36 mouse cellular contexts compared by ENCODE assay signal in the genomic region with DNA sequence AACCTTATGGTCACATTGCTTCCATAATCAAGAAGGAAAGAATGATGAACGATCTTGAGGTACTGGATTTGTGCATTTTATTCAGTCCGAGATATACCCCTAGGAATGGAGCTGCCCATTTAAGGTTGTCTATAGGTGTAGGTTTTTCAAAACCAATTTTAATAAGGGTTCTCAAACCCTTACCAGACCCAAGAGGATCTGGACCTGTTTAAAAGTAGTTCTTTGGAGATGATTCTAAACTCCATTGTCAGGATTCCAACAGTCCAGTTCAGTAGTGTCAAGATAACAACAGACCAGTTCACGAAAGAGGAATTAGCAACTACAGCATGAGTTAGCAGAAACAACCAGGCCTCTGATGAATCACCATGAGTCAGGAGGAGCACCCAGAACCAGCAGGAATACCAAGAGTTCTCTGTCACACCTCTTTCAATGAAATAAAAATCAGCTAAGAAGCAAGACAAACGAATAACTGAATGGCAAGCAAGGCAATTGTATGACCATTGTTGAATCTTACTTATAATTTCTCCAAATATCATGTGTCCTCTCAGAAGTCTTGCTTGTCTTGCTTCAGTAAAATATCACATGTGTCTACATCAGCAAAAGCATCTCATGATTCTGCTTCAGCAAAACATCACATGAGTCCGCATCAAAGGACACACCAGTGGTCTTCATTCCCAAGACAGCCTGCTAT. TPM values are rescaled to one million over a fixed set of nuclear protein-coding genes. Genes with fewer than 3 reads are reported as not detected.
"Had no signal": no experiment of that assay in that cellular context is flagged by ENCODE, and none has a peak within 500 bp of the region (broad histone marks: within the 10 kb centered on the region; RNA-seq: fewer than 3 reads in every experiment).

No protein-coding gene starts in this region.

RNA-seq across cellular contexts. Expression of gene Prl2c3, which starts 14.0 kb away (rescaled TPM):
- total RNA-seq: gastrocnemius, adult 2 months; gastrocnemius, postnatal 10 days; gastrocnemius, postnatal 25 days; gastrocnemius, postnatal 4 days; granulocyte monocyte progenitor cell, adult 5-6 weeks; heart, adult 18-20 months; heart, adult 8-10 months; heart, postnatal 10 days; heart, postnatal 25 days; heart, postnatal 4 days; hindbrain, postnatal 0 days; layer of hippocampus, adult 18-20 months; layer of hippocampus, adult 8-10 months; layer of hippocampus, postnatal 14 days; layer of hippocampus, postnatal 36 days; left cerebral cortex, adult 18-20 months; left cerebral cortex, adult 8-10 months; left cerebral cortex, postnatal 10 days; left cerebral cortex, postnatal 25 days; left cerebral cortex, postnatal 4 days; liver, adult 2 months had no signal
- polyA plus RNA-seq: heart, embryonic 10.5 days; heart, embryonic 14.5 days; heart, embryonic 16.5 days; hindbrain, embryonic 13.5 days; hindbrain, embryonic 15.5 days; hindbrain, postnatal 0 days; intestine, embryonic 14.5 days; intestine, embryonic 16.5 days; kidney, adult 2 months; kidney, postnatal 0 days; large intestine, adult 2 months; limb, embryonic 11.5 days; limb, embryonic 13.5 days; liver, adult 2 months; liver, embryonic 12.5 days; liver, embryonic 15.5 days; liver, postnatal 0 days had no signal
